Mouse (Mus musculus) kidney, postnatal 10 days (tissue): ENCODE data around the gene Ifitm10.

Source experiments
- DNase-seq: peaks from one replicate; pipeline ENCODE4 v3.0.0; 2021; ENCODE audit warnings: mixed read lengths

Gene Ifitm10

GRCm38 (mm10) chr7:142389961-142390650, 16.6 kb upstream of the Ifitm10 start:
- no peak for DNase-seq

DNA sequence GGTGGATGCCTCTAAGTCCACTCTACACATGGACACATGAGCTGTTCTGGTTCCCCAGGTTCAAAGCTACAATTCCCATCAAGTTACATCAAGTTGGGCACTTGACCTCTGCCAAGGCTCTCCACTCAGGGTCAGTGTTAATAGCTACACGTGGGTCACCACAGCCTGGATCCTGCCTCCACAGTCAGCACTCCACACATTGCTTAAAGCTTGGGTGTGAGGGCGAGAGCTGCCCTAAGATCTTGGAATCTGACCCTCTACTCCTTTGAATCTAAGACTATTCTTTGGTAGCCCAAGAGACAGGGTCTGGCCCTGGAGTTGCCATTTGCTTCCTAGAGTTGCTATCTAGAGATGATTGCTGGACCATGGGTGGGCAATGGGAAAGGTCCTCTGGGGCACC, 15.2 kb upstream of the Ifitm10 start:
- DNase-seq, result no peak

DNA sequence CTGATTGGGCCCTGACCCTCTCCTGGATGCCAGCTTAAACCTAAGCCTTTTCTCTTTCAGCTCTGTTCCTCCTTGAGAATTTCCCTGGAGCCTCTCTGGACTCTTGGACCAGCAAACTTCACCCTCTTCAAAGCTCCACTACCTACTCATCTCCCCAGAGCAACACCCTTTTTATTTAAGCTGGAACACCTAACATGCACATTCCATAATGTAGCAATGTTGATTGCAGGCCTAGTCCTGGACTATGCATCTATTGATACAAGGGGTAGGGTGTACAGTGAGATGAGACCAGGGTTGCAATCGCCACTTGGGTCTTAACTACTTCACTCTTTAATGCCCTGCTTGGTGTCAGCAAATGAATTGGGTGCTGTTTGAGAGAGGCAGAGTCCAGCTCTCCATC, 14.6 kb upstream of the Ifitm10 start:
- no peak for DNase-seq

DNA sequence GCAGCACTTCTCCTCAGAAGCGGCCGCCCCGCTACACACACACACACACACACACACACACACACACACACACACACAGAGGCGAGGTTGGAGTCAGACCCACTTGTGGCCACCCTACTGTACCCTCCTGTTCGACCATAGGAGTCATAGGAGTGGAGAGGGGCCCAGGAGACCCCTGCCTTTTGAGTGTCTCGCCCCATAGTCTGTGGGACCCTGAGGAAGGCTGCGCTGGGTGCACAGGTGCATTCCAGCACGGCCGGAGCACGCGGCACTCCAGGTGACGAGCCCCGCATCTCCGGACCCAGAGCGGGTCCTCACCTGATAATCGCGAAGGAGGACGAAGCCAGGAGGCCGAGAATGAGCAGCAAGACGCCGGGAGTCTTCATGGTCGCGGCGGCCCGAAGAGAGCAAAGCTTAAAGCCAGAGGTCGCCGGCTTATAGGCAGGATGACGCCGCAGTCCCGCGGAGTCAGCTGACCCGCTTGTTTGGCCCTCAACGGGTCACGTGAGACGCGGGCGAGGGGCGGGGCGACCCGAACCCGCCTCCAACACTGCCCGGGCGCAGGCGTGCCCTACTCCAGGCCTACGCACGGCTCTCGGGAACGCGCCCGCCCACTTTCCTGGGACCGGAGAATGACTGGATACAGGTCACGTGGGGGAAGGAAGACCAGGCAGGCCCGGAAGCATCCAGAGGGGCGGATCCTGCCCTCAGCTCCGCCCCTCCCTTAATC, 14.0 kb upstream of the Ifitm10 start, which contains the start of gene Ctsd:
Ctsd (minus strand) TSS at position 620 of the 730 bp plus-strand sequence.
- DNase-seq, result peak; percentile 99

GRCm38 (mm10) chr7:142386621-142387201, 13.2 kb upstream of the Ifitm10 start:
- peak; percentile 36 for DNase-seq

- no peak for DNase-seq
Measured at GRCm38 (mm10) chr7:142385742-142386403, 12.3 kb upstream of the Ifitm10 start.

DNA sequence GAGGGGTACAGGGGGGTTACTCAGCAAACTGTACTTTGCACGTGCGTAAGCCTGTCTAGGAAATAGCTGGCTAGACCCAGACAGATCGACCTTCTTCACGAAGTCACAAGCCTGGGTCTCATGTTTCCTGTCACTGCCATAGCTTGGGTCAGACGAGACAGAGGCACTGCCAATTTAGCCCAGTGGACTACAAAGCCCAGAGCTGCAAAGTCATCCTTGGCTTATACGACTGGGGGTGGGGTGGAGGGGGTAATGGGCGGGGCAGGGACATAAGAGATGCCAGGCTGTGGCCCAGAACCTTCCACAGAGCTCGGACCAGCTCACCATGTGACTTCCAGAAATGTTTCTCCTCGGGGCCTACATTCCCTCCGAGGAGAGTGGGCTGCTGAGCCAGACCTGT, 10.8 kb upstream of the Ifitm10 start:
- DNase-seq, result no peak

GRCm38 (mm10) chr7:142382567-142382966, 9.0 kb upstream of the Ifitm10 start, which contains the start of gene Gm49369:
Gene Gm49369, minus strand, starts transcription at chr7:142382667.
- no peak for DNase-seq

- no peak for DNase-seq
Measured at GRCm38 (mm10) chr7:142381175-142381574, 7.6 kb upstream of the Ifitm10 start.

DNA sequence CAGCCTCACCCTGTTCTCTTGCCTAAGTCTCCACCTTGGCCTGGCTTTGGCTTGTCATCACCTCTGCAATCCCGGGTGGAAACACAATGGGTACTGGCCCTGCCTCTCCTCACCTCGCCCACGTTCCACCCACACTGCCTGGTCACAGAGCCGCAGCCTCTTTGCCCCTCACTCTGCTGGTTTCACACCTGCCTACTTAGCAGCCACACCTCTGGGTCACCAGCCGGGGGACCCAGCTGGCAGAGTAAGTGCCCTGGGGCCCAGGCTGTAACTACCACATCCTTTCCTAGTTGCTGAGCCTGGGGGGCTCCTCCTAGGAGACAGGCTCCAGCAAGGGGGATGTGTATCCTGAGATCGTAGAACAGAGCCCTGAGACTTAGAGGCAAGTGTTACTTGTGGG, 5.6 kb upstream of the Ifitm10 start:
- no peak for DNase-seq

DNA sequence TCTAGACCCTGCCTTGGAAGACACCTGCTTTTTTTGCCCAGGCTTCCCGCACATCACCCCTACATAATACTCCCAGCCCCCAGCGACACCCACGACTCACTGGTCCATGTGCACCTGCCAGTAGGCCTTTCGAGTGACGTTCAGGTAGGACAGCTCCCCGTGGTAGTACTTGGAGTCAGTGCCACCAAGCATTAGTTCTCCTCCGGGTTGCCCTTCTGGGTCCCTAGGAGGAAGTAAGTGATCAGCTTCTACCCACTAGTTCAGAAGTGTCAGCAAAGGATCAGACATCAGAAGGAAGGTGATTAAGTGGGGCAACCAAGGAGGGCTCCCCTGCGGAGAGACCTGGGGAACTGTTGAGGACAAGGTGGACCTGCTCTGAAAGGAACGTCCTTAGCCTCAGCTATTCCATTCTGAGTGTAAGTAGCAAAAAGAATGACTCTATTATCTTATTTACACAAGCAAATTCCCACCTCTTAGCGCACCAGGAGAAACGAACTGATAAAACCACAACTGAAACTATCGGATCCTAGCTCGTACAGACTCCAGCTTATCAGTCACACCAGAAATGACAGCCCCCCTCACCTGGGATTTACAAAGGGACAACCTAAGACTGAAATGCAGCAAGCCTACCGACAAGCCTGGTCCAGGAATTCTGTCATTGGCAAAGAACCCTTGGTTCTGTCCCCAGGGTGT, 3.8 kb upstream of the Ifitm10 start:
- no peak for DNase-seq

- no peak for DNase-seq
Measured at GRCm38 (mm10) chr7:142376096-142376495, 2.5 kb upstream of the Ifitm10 start.

DNA sequence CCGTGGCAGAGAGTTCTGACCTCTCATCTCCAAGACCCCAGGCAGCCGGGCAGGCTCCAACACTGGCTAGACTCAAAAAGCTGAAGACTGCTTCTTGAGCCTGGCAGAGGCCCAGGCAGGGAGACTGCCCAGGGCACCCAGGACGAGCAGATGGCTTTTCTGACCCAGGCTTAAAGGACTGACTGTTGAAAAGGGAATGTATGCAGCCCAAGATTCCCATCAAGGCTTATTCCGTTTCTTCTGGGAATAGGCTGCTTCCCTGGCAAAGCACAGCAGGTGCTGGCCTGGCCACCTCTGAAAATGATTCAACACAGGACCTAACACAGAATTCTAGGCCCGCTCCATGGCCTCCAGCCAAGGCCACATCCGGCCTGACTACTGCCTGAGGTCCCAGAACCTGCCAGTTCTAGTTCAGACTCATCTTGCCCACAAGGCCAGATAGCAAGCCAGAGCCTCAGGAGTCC, 1.7 kb upstream of the Ifitm10 start:
- peak; percentile 55 for DNase-seq

- no peak for DNase-seq
Measured at GRCm38 (mm10) chr7:142374413-142375015, 961 bp upstream of the Ifitm10 start.

GRCm38 (mm10) chr7:142373039-142373438, 514 bp downstream of the Ifitm10 start:
- DNase-seq, result no peak

- peak; percentile 37 for DNase-seq
Measured at GRCm38 (mm10) chr7:142371768-142372661, 1.5 kb downstream of the Ifitm10 start.

DNA sequence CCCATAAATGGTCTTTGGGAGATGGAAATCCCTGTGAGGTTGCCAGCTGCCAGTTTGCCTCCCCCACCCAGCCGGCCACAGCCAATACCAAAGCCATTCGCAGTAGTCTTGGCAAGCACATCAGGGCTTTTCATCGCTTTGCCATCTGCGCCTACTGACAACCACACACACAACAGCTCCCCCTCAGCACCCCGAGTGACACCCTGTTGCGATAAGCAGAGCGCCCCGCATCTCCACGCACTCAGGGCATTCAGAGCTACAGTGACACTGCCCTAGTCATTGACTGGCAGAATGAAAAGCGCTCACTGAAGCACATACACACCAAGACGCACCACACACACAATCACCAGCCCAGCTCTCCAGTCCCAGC, 2.2 kb downstream of the Ifitm10 start:
- DNase-seq, result no peak

- no peak for DNase-seq
Measured at GRCm38 (mm10) chr7:142370937-142371336, 2.6 kb downstream of the Ifitm10 start.

GRCm38 (mm10) chr7:142369820-142370219, 3.7 kb downstream of the Ifitm10 start:
- no peak for DNase-seq

DNA sequence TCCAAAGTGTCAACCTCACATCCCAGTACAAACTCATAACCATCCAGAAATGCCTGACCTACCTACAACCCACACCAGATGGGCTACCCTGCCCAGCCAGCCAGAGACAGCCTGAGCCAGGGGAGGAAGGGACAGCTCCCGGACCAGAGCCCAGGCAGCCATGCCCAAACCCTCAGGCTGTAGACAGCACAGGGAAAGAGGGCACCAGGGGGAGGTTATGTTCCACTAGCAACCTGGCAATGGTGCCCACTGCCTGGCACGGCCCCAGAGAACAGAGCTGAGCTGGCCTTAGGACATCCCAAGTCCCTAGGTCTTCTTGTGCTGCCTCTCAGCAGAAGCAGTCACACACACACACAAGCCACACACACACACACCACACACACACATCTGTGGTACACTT, 4.7 kb downstream of the Ifitm10 start:
- no peak for DNase-seq

DNA sequence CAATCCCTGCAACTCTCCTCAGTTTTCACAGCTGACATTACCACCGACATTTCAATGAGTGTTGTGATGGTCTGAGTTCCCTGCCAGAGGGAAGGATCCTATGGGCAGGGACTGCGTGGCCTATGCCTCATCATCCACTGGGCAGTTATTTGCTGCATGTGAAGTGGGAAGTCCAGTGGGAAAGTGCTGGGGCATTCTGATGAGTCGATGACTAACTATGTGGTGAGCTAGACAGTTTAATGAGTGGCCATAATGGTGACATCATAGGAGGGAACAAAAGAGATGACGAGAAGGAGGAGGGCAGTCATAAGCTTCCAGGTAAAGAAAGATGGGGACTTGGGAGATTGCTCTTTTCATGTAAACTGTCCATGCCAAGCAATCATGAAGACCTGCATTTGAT, 10.4 kb downstream of the Ifitm10 start:
- no peak for DNase-seq
